Mouse (Mus musculus) liver, embryonic 16.5 days (tissue): Measurements from ENCODE around the gene Gpr156. TPM values are rescaled to one million over a fixed set of nuclear protein-coding genes. Genes with fewer than 3 reads are reported as not detected.

Experiments
- ATAC-seq: fragments of 200-750 bp; cut with Nextera tagmentation; 2 replicates; pipeline ENCODE4 v1.8.0; 2017; ENCODE audit warnings: low read depth, mild to moderate bottlenecking, moderate number of reproducible peaks, moderate library complexity
- H3K27ac ChIP-seq: fragments of 300-500 bp; sonication (generic); 2 replicates; pipeline ENCODE4 v1.5.1; 2014; ENCODE audit warnings: mild to moderate bottlenecking, low read length
- H3K27me3 ChIP-seq: fragments of 300-500 bp; sonication (generic); 2 replicates; pipeline ENCODE4 v1.6.1; 2014; ENCODE audit warnings: low read depth, low read length, mixed read lengths; ENCODE audit not compliant: control insufficient read depth, insufficient read depth
- H3K36me3 ChIP-seq: fragments of 300-500 bp; sonication (generic); 2 replicates; pipeline ENCODE4 v1.6.1; 2014; ENCODE audit warnings: mild to moderate bottlenecking; ENCODE audit not compliant: control insufficient read depth, insufficient read depth
- H3K4me1 ChIP-seq: fragments of 300-500 bp; sonication (generic); 2 replicates; pipeline ENCODE4 v1.6.1; 2014; ENCODE audit warnings: low read depth, low read length, mixed read lengths; ENCODE audit not compliant: control insufficient read depth
- H3K4me2 ChIP-seq: fragments of 300-500 bp; sonication (generic); 2 replicates; pipeline ENCODE4 v1.6.1; 2014; ENCODE audit warnings: low read depth, low read length, mixed read lengths
- H3K4me3 ChIP-seq: fragments of 300-500 bp; sonication (generic); 2 replicates; pipeline ENCODE4 v1.5.1; 2014; ENCODE audit warnings: low read depth, mild to moderate bottlenecking, low read length
- H3K9ac ChIP-seq: fragments of 300-500 bp; sonication (generic); 2 replicates; pipeline ENCODE4 v1.6.1; 2014; ENCODE audit warnings: low read depth, low read length
- H3K9me3 ChIP-seq: fragments of 300-500 bp; sonication (generic); replicated peaks from 2 replicates; pipeline ENCODE4 v1.6.1; 2016; ENCODE audit warnings: low read length; ENCODE audit not compliant: control insufficient read depth
- WGBS: fragments of 180-500 bp; shearing (Covaris S2); extraction: QIAGEN DNeasy Blood & Tissue Kit; methylation state at CpG from one replicate; pipeline ENCODE4 v1.1.7; 2014; ENCODE audit not compliant: insufficient replicate concordance; 5-methylcytosine and 5-hydroxymethylcytosine counted together
- polyA plus RNA-seq: library from polyadenylated mRNA; unstranded; fragments of >200 nt; fragmentation: Nextera tagmentation; extraction: Ambion mirVana; gene quantifications from 2 replicates; pipeline ENCODE4 v1.2.1, GENCODE M21; 2015

The Gpr156 gene
- polyA plus RNA-seq, 1 experiment from 2014 or later, result not detected

DNA sequence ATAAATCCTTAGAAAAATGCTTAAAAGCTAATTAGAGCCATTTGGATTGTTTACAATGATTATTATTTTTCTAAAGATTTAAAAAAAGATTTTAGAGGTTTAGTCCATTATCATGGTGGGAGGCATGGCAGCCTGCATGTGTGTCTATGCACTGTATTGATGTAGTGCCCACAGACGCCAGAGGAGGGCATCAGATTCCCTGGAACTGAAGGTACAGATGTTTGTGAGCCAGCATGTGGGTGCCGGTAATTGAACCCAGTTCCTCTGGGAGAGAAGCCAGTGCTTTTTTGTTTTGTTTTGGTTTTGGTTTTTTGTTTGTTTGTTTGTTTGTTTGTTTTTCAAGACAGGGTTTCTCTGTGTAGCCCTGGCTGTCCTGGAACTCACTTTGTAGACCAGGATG, 13.3 kb downstream of the Gpr156 start:
- Histone ChIP-seq H3K36me3 (no peaks in the 10 kb centered on the region), H3K27me3 (no peaks in the 10 kb centered on the region), H3K4me2 (no peak overlapping the region), H3K9ac (no peak overlapping the region), H3K4me3 (no peak overlapping the region), H3K9me3 (no peaks in the 10 kb centered on the region), H3K27ac (no peak overlapping the region), H3K4me1 (no peaks in the 10 kb centered on the region)
- ATAC-seq, result no peak
- 59% methylated on average over 2 of the region's 2 CpGs for WGBS

DNA sequence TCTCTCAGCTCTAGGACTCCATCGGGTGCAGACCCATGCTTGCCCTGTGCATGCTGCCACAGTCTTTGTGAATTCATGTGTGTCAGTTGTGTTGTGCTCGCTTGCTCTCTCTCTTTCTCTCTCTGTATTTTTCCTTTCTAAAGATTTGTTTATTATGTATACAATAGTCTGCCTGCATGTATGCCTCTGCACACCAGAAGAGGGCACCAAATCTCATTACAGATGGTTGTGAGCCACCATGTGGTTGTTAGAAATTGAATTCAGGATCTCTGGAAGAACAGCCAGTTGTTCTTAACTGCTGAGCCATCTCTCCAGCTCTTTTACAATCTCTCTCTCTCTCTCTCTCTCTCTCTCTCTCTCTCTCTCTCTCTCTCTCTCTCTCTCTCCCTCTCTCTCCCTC, 18.6 kb downstream of the Gpr156 start:
- WGBS, result 62% methylated on average over 2 of the region's 2 CpGs
- no peak overlapping the region for H3K27ac ChIP-seq

GRCm38 (mm10) chr16:37937276-37937675, 21.0 kb downstream of the Gpr156 start:
- H3K4me3 ChIP-seq, result no peak overlapping the region
- no peaks in the 10 kb centered on the region for H3K4me1 ChIP-seq
- H3K9ac ChIP-seq, result no peak overlapping the region
- H3K4me2 ChIP-seq, result no peak overlapping the region
- no peak for ATAC-seq
- no peaks in the 10 kb centered on the region for H3K36me3 ChIP-seq
- H3K27me3 ChIP-seq, result no peaks in the 10 kb centered on the region
- WGBS, result 70% methylated on average over 8 of the region's 8 CpGs
- H3K27ac ChIP-seq, result no peak overlapping the region
- no peaks in the 10 kb centered on the region for H3K9me3 ChIP-seq

More for the DNA sequence above, 18.6 kb downstream of the Gpr156 start:
- Histone ChIP-seq H3K36me3 (no peaks in the 10 kb centered on the region), H3K9me3 (no peaks in the 10 kb centered on the region), H3K4me3 (no peak overlapping the region), H3K27me3 (no peaks in the 10 kb centered on the region), H3K4me1 (no peaks in the 10 kb centered on the region), H3K4me2 (no peak overlapping the region), H3K9ac (no peak overlapping the region)
- ATAC-seq, result no peak

DNA sequence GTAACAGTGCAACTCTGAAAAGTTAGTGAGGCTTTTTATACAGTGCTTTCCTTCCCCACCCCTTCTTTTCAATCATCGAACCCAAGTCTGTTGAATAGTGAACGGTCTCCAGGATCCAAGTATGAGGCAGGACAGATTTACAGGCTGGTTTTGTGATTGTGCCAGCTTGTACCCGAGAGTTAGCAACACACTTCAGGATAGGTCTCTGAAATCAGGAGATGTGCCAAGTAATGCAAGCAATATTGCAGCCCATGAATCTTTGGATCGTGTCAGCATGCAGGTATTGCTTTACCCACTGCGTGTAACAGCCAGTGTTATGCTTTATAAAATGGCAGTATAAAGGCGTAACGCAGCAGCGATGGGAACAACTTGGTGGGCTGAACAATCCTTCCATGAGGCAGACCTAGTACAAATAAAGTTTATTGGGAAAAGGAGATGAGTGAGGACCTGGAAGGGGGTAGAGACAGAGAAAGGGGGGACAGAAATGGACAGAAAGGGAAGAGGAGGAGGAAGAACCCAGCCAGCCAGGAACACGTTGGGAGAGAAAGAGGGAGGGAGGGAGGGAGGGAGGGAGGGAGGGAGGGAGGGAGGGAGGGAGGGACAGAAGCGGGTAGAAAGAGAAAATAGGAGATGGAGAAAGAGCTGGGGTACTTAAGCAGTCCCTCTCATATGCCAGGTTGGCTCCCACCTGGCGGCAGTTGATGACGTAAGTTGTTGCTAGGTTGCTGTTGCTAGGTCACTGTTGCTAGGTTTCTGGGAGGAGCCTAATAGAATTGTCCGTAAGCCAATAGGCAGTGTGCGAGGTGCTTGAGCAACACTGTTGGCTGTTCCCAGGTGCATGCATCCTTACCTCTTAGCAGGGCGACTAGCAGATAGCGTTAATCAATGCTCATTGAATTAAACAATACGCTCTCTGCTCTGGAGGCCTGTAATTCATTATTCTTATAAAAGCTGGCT, 22.1 kb downstream of the Gpr156 start:
- H3K4me1 ChIP-seq, result no peaks in the 10 kb centered on the region
- no peaks in the 10 kb centered on the region for H3K9me3 ChIP-seq
- no peaks in the 10 kb centered on the region for H3K27me3 ChIP-seq
- no peak overlapping the region for H3K9ac ChIP-seq
- WGBS, result 60% methylated on average over 16 of the region's 17 CpGs
- H3K27ac ChIP-seq, result no peak overlapping the region
- H3K36me3 ChIP-seq, result no peaks in the 10 kb centered on the region
- ATAC-seq, result 0 out of 2 replicates have a peak, but pooled peaks have one; percentile 30
- no peak overlapping the region for H3K4me3 ChIP-seq
- no peak overlapping the region for H3K4me2 ChIP-seq

DNA sequence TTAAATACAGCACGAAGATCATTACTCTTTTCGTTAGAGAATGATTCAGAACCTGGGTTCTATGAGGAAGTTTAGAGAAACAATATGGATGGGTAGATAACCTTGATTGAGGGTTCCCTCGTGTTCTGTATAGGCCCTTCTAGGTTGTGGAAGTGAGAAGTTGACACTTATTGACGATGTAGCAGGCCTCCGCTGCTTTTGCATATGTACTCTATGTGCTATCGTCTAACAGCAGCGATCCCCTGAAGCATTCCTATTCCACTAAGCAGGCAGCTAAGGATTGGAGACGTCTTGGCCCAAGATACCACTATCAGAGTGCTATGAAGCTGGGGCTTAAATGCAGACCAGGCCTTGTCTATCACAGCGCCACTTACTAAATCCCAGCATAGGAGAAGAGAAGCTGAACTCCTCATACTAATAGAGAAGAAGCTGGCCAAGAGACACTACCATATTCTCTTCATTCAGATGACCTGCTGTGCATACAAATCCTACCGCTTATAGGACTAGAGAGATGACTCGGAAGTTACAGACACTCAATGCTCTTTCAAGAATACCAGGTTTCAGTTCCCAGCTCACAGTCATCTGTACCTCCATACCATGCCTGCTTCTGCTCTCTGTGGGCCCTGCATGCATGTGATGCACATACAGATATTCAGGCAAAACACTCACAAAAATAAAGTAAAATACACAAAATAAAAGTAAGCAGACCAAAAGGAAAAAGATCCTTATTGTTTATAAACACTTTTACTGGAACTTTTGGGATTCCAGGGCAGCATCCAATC, 23.0 kb downstream of the Gpr156 start:
- H3K9ac ChIP-seq, result no peak overlapping the region
- 56% methylated on average over 11 of the region's 11 CpGs for WGBS
- no peaks in the 10 kb centered on the region for H3K27me3 ChIP-seq
- no peak overlapping the region for H3K4me3 ChIP-seq
- no peak for ATAC-seq
- H3K27ac ChIP-seq, result no peak overlapping the region
- no peaks in the 10 kb centered on the region for H3K4me1 ChIP-seq
- no peaks in the 10 kb centered on the region for H3K36me3 ChIP-seq
- H3K4me2 ChIP-seq, result no peak overlapping the region
- no peaks in the 10 kb centered on the region for H3K9me3 ChIP-seq

DNA sequence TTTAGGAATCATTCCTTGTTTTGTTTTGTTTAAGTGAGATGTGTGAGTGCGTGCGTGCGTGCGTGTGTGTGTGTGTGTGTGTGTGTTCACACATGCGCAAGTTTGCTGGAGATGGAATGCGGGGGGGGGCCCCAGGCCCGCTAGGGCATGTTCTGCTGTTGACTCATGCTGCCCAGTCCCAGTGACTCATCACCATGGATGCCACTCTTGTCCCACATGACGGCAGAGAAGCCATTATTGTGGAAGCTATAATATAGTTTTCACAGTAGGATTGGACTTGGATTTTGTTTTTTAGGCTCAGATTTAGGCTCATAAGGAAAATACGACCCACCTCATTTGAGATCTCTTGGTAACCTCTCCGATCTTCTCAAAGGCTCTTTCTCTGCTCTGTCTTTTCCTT, 24.0 kb downstream of the Gpr156 start:
- Histone ChIP-seq H3K9me3 (no peaks in the 10 kb centered on the region), H3K9ac (no peak overlapping the region), H3K4me3 (no peak overlapping the region), H3K27ac (no peak overlapping the region), H3K4me1 (no peaks in the 10 kb centered on the region), H3K4me2 (no peak overlapping the region), H3K27me3 (no peaks in the 10 kb centered on the region), H3K36me3 (no peaks in the 10 kb centered on the region)
- no peak for ATAC-seq
- WGBS, result 70% methylated on average over 10 of the region's 10 CpGs

- H3K9ac ChIP-seq, result no peak overlapping the region
- no peak overlapping the region for H3K27ac ChIP-seq
- no peaks in the 10 kb centered on the region for H3K27me3 ChIP-seq
- no peak for ATAC-seq
- 43% methylated on average over 2 of the region's 2 CpGs for WGBS
- no peaks in the 10 kb centered on the region for H3K4me1 ChIP-seq
- H3K4me3 ChIP-seq, result no peak overlapping the region
- H3K9me3 ChIP-seq, result no peaks in the 10 kb centered on the region
- H3K4me2 ChIP-seq, result no peak overlapping the region
- no peaks in the 10 kb centered on the region for H3K36me3 ChIP-seq
Measured at GRCm38 (mm10) chr16:37943701-37944100, 27.4 kb downstream of the Gpr156 start.

DNA sequence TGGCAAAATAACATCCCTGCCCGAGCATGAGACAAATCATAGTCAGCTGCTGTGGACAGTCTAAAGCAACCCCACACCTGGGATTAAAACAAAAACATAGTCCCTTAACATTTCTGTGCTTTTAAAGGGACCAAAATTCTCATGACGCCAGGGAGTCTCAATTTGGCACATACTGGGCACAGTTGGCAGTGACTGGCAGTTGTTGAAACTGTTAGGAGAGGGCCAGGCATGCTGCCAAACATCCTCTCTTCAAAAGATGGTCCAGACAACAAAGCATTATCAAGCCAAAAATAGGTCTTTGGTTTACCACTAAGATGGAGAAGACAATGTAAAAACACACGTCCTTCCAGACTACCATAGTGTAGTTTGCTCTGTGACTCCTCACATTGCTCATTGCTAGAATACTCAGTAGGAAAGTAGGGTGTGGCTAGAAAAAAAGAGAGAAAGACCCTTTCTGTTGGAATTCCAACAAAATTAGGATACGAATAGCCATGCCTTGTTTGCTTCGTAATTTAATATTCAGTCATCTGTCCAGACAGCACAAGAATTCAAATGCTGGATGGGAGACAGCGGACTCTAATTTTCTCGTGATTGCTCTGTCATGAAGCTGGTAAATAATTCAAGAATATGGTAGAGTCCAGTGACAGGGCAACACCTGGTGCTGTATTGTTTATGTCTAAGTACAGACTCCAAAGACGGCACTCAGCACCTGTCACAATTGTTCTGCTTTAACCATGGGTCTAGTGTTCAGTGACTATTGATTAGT, 28.9 kb downstream of the Gpr156 start:
- WGBS, result 54% methylated on average over 8 of the region's 8 CpGs
- no peaks in the 10 kb centered on the region for H3K27me3 ChIP-seq
- H3K4me1 ChIP-seq, result no peaks in the 10 kb centered on the region
- no peak for ATAC-seq
- no peak overlapping the region for H3K27ac ChIP-seq
- no peak overlapping the region for H3K4me2 ChIP-seq
- no peaks in the 10 kb centered on the region for H3K36me3 ChIP-seq
- no peak overlapping the region for H3K4me3 ChIP-seq
- no peaks in the 10 kb centered on the region for H3K9me3 ChIP-seq
- H3K9ac ChIP-seq, result no peak overlapping the region
